Mouse (Mus musculus): ENCODE results near the gene Arl5c. TPM values are rescaled to one million over a fixed set of nuclear protein-coding genes. Genes with fewer than 3 reads are reported as not detected.
A peak's percentile ranks its signal among the peaks of the same experiment; 100 is the strongest.

The Arl5c gene
- total RNA-seq, 2 experiments from 2014 or later = 1.5 to 1.9 TPM

DNA sequence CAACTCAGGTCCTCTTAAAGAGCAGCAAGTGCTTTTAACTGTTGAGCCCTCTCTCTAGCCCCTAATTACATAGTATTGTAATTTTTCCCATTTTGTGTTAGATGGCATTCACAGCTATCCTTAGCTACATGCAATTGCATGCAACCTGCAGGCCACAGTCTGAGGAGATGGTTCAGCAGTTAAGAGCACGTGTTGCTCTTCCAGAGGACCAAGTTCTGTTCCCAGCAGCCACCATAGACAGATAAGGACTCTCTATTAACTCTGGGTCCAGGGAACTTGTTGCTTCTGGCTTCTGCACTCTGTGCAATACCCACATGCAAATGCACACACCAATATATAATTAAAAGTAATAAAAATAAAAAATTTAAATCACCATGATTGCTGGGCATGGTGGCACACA is 710 bp upstream of the Arl5c start:
- no peak for DNase-seq (ENCODE audit: low spot score in 2 of 2)

DNA sequence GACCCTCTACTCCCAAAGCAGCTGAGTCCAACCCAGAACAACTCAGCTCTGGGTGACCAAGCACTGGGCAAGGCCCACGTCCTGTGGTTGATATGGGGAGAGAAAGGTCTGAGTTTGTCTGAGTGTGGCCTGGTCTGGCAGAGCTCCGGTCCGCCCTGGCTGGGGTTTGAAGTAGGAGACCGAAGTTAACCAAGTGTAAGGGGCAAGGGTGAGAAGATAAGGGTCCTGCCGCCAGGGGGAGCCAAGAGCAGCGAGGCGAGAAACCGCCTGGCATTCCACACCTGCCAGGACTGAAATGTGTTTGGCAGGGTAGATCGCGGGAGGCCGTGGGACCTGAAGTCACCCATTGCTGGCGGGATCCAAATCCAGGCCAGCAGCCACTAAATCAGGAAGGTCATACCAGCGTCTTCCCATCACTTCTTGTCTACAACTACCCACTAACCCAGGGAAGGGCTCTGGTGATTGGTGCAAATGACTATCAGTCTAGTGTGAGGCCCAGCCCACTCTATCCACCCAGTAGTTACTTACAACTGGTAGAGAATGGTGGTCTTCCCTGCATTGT is 1.4 kb downstream of the Arl5c start:
- peak; percentile 53 to 75 for DNase-seq (ENCODE audit: low spot score in 2 of 2)

GRCm38 (mm10) chr11:97988530-97989096 is 7.4 kb downstream of the Arl5c start:
- peak; percentile 62 to 83 for DNase-seq (ENCODE audit: low spot score in 2 of 2)

GRCm38 (mm10) chr11:97987551-97988526 is 8.1 kb downstream of the Arl5c start:
- DNase-seq (ENCODE audit: low spot score in 2 of 2) = peak; percentile 86 to 93

GRCm38 (mm10) chr11:97986738-97987465 is 9.1 kb downstream of the Arl5c start:
- DNase-seq (ENCODE audit: low spot score in 2 of 2) = no peak

GRCm38 (mm10) chr11:97985727-97986677 is 10.0 kb downstream of the Arl5c start, which contains the start of gene Plxdc1:
Gene Plxdc1, minus strand, starts transcription at chr11:97986444.
- DNase-seq (ENCODE audit: low spot score in 2 of 2) = no peak

DNA sequence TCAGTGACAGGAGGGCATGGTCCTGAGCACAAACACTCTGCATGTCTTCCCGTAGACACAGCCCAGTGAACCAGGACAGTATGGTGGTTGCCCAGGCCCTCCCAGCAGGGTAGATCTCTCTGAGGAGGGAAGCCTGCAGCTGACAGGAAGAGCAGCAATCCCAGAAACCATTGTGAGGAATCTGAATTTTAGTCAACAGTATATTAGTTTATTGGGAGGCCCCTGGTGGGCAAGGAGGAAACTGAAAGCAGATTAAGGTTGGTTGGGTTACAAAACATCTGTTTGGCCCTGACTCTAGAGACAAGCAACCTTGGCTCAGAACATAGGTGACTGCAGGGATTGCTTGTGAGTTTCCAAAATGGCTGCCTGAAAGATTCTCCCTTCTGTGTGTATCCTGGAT is 12.0 kb downstream of the Arl5c start:
- DNase-seq (ENCODE audit: low spot score in 2 of 2) = no peak

DNA sequence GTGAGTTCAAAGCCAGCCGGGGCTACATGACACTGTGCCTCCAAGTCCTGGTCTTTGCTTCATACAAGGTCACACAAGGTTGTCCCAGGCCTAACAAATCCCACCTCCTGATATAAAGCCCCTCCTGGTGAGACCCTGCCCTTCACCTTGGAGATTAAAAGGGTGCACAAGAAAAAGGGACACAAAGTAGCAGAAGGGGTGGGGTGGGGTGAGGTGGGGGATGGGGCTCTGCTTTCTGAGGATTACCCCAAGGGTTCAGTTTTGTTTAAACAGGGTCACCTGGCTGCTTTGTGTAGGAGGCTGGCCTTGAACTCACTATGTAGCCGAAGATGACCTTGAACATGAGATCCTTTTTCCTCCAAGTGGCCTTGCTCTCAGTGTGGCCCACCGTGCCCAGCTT is 12.5 kb downstream of the Arl5c start:
- no peak for DNase-seq (ENCODE audit: low spot score in 2 of 2)

DNA sequence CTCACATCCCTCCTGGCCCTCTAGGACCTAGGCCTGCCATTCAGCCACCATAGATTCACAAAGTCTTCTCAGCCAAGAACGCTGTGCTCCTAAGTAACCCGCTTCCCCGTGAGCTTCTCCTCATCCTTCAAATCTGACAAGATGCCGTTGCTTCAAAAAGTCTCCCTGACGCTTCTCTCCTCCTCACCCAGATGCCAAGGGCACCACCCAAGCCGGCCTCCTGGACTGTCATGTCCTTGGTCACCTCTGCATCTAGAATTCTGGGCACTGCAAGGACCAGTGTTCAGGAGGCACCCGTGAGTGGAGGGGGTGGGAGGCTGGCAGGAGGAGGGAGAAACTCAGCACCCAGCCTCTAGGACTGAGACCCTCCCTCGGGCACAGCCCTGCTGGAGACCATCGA is 13.3 kb downstream of the Arl5c start:
- no peak for DNase-seq (ENCODE audit: low spot score in 2 of 2)

- peak; percentile 58 to 74 for DNase-seq (ENCODE audit: low spot score in 2 of 2)
Observed at GRCm38 (mm10) chr11:97980531-97980966, 15.4 kb downstream of the Arl5c start.

DNA sequence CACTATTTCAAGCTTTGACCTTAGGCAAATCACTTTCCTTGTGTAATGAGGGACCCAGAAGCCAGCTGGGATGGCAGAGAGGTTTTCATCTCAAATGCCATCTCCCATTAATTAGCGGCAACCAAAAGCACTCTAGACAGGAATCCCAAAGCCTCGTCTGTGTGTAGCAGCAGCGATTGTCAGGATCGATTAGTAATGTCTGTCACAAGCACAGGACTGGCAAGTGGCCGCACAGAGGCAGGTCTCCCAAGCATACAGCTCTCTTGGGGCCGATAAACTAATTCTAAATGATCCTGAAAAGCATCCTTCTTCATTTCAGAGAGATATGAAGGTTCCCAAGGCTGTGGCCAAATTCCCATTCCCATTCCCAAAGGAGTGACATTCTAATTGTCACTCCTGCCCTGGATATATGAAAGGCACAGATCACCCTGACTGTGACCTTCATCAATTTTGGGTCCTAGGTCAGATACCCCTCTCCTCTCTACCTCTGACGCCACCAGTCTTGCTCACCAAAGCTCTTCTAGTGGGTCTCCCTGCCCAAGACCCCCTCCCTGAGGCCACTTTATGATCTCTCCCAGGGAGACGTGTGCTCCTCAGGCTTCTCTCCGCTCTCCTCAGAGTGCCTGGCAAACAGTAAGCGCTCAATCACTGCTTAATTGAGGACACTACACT is 16.0 kb downstream of the Arl5c start:
- no peak for DNase-seq (ENCODE audit: low spot score in 2 of 2)

DNA sequence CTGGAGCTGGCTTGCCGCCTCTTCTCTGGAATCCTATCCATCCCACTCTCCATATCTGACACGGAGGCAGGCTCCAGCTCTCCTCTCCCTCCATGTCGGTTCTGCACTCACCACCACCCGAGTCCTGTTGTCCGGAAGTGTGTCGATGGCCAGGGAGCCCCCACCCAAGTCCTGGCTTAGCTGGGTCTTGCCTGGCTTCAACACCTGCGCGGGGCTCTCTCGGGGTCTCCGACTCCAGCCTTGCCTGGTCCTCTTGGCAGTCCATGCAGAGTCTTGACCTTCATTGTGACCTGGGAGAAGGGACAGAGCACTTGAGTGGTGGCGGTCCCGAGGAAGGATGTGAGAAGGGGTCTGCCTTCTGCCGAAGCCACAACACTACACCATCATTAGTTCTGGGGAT is 17.6 kb downstream of the Arl5c start:
- no peak for DNase-seq (ENCODE audit: low spot score in 2 of 2)

DNA sequence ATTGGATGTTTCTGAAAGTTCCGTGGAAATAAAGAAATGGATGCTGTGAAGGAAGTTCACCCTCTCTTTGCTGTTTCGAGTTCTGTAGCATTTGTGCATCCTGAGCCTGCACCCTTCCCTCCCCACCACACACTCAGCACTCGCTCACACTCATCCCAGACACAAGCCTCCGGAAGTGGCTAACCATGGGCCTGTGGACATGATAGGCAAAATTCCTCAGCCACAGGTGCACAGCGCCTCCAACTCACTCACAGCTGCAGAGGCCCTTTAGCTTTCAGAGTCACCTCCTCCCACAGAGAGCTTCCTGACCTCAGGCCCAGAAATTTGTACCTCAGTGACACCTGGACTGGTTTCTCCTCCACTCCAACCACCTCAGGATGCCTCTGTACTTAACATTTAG is 18.2 kb downstream of the Arl5c start:
- DNase-seq (ENCODE audit: low spot score in 2 of 2) = no peak

DNA sequence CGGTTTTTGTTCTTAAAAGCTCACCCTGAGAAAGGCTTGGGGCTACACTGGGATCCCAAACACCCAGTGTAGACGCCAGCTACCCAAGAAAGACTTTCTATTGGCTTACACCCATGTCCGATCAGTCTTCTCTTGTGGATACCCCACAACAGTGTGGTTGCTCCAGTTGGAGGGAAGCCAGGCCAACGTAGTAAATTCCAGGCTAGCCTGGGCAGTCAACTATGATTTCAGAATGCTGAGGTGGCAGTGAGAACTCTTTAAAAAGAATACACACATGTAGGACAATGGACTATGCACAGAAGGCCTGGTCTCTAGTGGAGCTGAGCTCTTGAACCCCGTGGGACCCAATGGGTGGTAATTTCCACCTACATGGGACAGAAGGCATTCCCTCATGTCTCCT is 21.2 kb downstream of the Arl5c start:
- no peak for DNase-seq (ENCODE audit: low spot score in 2 of 2)

- no peak for DNase-seq (ENCODE audit: low spot score in 2 of 2)
Observed at GRCm38 (mm10) chr11:97974141-97974540, 21.8 kb downstream of the Arl5c start.

DNA sequence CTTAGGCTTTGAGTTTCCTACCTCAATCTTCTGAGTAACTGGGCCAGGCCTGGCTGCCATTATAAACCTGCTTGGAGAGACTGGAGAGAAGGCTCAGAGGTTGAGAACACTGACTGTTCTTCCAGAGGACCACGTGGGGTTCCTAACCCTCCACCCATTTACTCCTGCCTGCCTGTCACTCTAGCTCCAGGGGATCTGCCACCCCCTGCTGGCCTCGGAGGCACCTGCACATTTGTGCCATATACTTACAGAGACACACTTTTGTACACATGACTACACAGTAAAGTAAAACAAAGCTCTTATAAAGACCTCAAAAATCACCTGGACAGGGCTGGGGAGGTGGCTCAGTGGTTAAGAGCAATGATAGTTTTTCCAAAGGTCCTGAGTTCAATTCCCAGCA is 23.5 kb downstream of the Arl5c start:
- DNase-seq (ENCODE audit: low spot score in 2 of 2) = no peak

- DNase-seq (ENCODE audit: low spot score in 2 of 2) = peak; percentile 67 to 84
Observed at GRCm38 (mm10) chr11:97971232-97971631, 24.7 kb downstream of the Arl5c start.

- DNase-seq (ENCODE audit: low spot score in 2 of 2) = no peak
Observed at GRCm38 (mm10) chr11:97970771-97971170, 25.2 kb downstream of the Arl5c start.

GRCm38 (mm10) chr11:97968385-97968784 is 27.6 kb downstream of the Arl5c start:
- no peak for DNase-seq (ENCODE audit: low spot score in 2 of 2)

DNA sequence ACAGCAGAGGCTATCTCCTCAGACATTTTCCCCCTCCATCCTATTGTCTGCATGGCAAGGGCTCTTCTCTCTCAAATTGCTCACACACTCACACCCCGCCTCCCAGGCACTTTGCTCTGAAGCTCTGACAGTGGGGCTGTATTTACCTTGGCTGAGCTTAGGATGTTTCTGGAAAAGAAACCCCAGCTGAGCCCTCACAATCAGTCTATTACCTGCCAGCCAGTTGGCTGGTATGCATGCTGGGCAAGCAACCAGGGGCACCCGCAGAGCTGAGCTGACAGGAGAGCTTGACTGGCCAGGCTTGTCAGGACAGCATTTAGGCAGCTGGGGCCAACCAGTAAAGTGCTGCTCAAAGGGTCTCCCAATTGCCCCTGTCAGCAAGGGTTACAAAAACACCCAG is 28.9 kb downstream of the Arl5c start:
- no peak for DNase-seq (ENCODE audit: low spot score in 2 of 2)
